Mouse (Mus musculus): ENCODE data around the gene Vcp. TPM values are rescaled to one million over a fixed set of nuclear protein-coding genes. Genes with fewer than 3 reads are reported as not detected.
A peak's percentile ranks its signal among the peaks of the same experiment; 100 is the strongest.

Gene Vcp
- polyA plus RNA-seq, 1 experiment from 2014 or later = 560 TPM

GRCm38 (mm10) chr4:43029749-43030148 lies 29.4 kb upstream of the Vcp start:
- no peak for ATAC-seq (ENCODE audit: insufficient read depth)
- H3K9me3 ChIP-seq (ENCODE audit: low read depth, low read length) = no peaks in the 10 kb centered on the region
- no peak overlapping the region for H3K27ac ChIP-seq (ENCODE audit: low read depth)
- peaks cover 7% of the 10 kb centered on the region; the same call in 1 of the 2 replicates for H3K4me1 ChIP-seq (ENCODE audit: insufficient read depth)
- H3K4me2 ChIP-seq = peak overlapping the region; percentile 73
- H3K9ac ChIP-seq = no peak overlapping the region
- no peak for DNase-seq
- WGBS = 91% methylated on average over 9 of the region's 9 CpGs
- H3K27me3 ChIP-seq (ENCODE audit: insufficient read depth, low read length) = no peaks in the 10 kb centered on the region
- H3K4me3 ChIP-seq (ENCODE audit: low read depth, low read length) = 0 out of 2 replicates have a peak overlapping the region, but pooled peaks have one; percentile 67
- H3K36me3 ChIP-seq (ENCODE audit: insufficient read depth) = peaks cover 51% of the 10 kb centered on the region
- no peak for TF ChIP-seq CTCF (IDR thresholded peaks at IDR 0.05; ENCODE audit: low read depth)

- no peak overlapping the region for H3K9ac ChIP-seq
- 95% methylated on average over 7 of the region's 7 CpGs for WGBS
These were observed 28.8 kb upstream of the Vcp start for GRCm38 (mm10) chr4:43029121-43029520.

GRCm38 (mm10) chr4:43025084-43025960 lies 25.0 kb upstream of the Vcp start, which contains the start of gene Pigo:
Gene Pigo (minus strand): TSS chr4:43025819.
- Histone ChIP-seq H3K4me3 (ENCODE audit: low read depth, low read length) (peak within 1 kb of the TSS; percentile 62), H3K36me3 (ENCODE audit: insufficient read depth) (peaks cover 67% of the 10 kb centered on the region), H3K4me1 (ENCODE audit: insufficient read depth) (0 out of 2 replicates have a peak, but pooled peaks cover 4% of the 10 kb centered on the region), H3K9ac (peak within 1 kb of the TSS; percentile 56), H3K27ac (ENCODE audit: low read depth) (peak within 1 kb of the TSS; percentile 92), H3K9me3 (ENCODE audit: low read depth, low read length) (no peaks in the 10 kb centered on the region), H3K4me2 (peak within 1 kb of the TSS; percentile 71), H3K27me3 (ENCODE audit: insufficient read depth, low read length) (no peaks in the 10 kb centered on the region)
- ATAC-seq (ENCODE audit: insufficient read depth) (peak; percentile 94), DNase-seq (peak; percentile 98)
- WGBS = 6% methylated on average over 42 of the region's 42 CpGs
- TF ChIP-seq CTCF (IDR thresholded peaks at IDR 0.05; ENCODE audit: low read depth) = peak; percentile 87

More at GRCm38 (mm10) chr4:43029121-43029520, 28.8 kb upstream of the Vcp start:
- Histone ChIP-seq H3K9me3 (ENCODE audit: low read depth, low read length) (no peaks in the 10 kb centered on the region), H3K27me3 (ENCODE audit: insufficient read depth, low read length) (no peaks in the 10 kb centered on the region), H3K27ac (ENCODE audit: low read depth) (no peak overlapping the region), H3K4me2 (no peak overlapping the region), H3K4me3 (ENCODE audit: low read depth, low read length) (no peak overlapping the region), H3K36me3 (ENCODE audit: insufficient read depth) (peaks cover 45% of the 10 kb centered on the region), H3K4me1 (ENCODE audit: insufficient read depth) (peaks cover 9% of the 10 kb centered on the region; the same call in 1 of the 2 replicates)
- DNase-seq (no peak), ATAC-seq (ENCODE audit: insufficient read depth) (no peak)
- TF ChIP-seq CTCF (IDR thresholded peaks at IDR 0.05; ENCODE audit: low read depth) = no peak

GRCm38 (mm10) chr4:43024673-43025072 lies 24.4 kb upstream of the Vcp start:
- ATAC-seq (ENCODE audit: insufficient read depth) (no peak), DNase-seq (no peak)
- Histone ChIP-seq H3K27ac (ENCODE audit: low read depth) (no peak overlapping the region; the same call in 1 of the 2 replicates), H3K36me3 (ENCODE audit: insufficient read depth) (peaks cover 70% of the 10 kb centered on the region), H3K27me3 (ENCODE audit: insufficient read depth, low read length) (no peaks in the 10 kb centered on the region), H3K9ac (peak overlapping the region; percentile 56), H3K9me3 (ENCODE audit: low read depth, low read length) (no peaks in the 10 kb centered on the region), H3K4me2 (peak overlapping the region; percentile 71), H3K4me1 (ENCODE audit: insufficient read depth) (0 out of 2 replicates have a peak, but pooled peaks cover 4% of the 10 kb centered on the region), H3K4me3 (ENCODE audit: low read depth, low read length) (peak overlapping the region; percentile 62)
- no peak for TF ChIP-seq CTCF (IDR thresholded peaks at IDR 0.05; ENCODE audit: low read depth)
- 75% methylated on average over 14 of the region's 14 CpGs for WGBS

- Histone ChIP-seq H3K27me3 (ENCODE audit: insufficient read depth, low read length) (no peaks in the 10 kb centered on the region), H3K4me2 (no peak overlapping the region), H3K9ac (no peak overlapping the region), H3K4me1 (ENCODE audit: insufficient read depth) (0 out of 2 replicates have a peak, but pooled peaks cover 4% of the 10 kb centered on the region), H3K4me3 (ENCODE audit: low read depth, low read length) (no peak overlapping the region), H3K36me3 (ENCODE audit: insufficient read depth) (peaks cover 61% of the 10 kb centered on the region), H3K27ac (ENCODE audit: low read depth) (no peak overlapping the region), H3K9me3 (ENCODE audit: low read depth, low read length) (no peaks in the 10 kb centered on the region)
- TF ChIP-seq CTCF (IDR thresholded peaks at IDR 0.05; ENCODE audit: low read depth) = no peak
- no peak for DNase-seq
- ATAC-seq (ENCODE audit: insufficient read depth) = no peak
- 76% methylated on average over 17 of the region's 17 CpGs for WGBS
These were observed 21.0 kb upstream of the Vcp start for GRCm38 (mm10) chr4:43021341-43021740.

GRCm38 (mm10) chr4:43020876-43021275 lies 20.6 kb upstream of the Vcp start:
- ATAC-seq (ENCODE audit: insufficient read depth) (no peak), DNase-seq (no peak)
- WGBS = 86% methylated on average over 16 of the region's 16 CpGs
- H3K4me2 ChIP-seq = no peak overlapping the region
- H3K27me3 ChIP-seq (ENCODE audit: insufficient read depth, low read length) = no peaks in the 10 kb centered on the region
- 0 out of 2 replicates have a peak, but pooled peaks cover 4% of the 10 kb centered on the region for H3K4me1 ChIP-seq (ENCODE audit: insufficient read depth)
- peaks cover 62% of the 10 kb centered on the region for H3K36me3 ChIP-seq (ENCODE audit: insufficient read depth)
- no peak overlapping the region for H3K27ac ChIP-seq (ENCODE audit: low read depth)
- H3K4me3 ChIP-seq (ENCODE audit: low read depth, low read length) = no peak overlapping the region
- TF ChIP-seq CTCF (IDR thresholded peaks at IDR 0.05; ENCODE audit: low read depth) = no peak
- H3K9me3 ChIP-seq (ENCODE audit: low read depth, low read length) = no peaks in the 10 kb centered on the region
- H3K9ac ChIP-seq = no peak overlapping the region
